Mouse (Mus musculus) monocyte, adult 2 months (primary cell): ENCODE measurements around the gene Rps6.
"Not testable (repeated sequence)": the region's sequence is repeated elsewhere in the genome, so short reads cannot be mapped to it uniquely, and the experiment has no call there.

Experiments used
- DNase-seq, 2 experiments: peaks; one replicate each; pipeline ENCODE4 v3.0.0; 2022; ENCODE audit warnings: low spot score in 2 of 2, low read depth in 1 of 2

Gene Rps6

DNA sequence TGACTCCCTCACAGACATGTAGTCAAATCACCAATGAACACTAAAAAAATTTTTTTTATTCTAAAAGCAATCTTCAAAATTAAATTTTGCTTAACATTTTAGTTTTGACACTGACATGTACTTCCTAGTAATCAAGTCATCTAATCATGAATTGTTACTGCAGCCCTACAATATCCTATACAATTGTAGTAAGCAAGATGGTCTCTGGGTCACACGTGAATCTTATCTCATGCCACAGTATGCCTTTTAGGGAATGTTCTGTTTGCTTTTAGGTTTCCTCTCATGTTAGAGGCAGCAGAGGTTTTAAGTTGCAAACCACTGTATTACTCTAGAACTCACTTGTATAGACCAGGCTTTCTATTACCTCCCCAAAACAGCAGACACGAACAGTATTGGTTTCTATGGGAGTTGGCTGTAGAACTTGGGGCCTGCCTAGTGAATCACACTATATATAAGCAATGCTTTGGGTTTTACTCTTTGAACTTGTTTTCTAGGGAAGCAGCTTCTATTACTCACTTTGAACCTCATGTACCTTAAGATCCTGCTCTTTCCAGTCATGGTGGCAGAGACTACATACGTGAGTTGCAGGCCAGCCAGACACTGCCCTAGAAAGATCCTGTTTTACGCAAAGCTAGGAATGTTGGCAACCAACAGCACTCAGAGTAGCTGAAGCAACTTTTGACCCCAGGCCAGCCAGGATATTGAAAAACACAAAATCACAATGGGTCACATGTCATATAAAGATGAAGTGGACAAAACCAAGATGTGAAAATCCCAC lies 4.2 kb downstream of the Rps6 start:
- no peak for DNase-seq

DNA sequence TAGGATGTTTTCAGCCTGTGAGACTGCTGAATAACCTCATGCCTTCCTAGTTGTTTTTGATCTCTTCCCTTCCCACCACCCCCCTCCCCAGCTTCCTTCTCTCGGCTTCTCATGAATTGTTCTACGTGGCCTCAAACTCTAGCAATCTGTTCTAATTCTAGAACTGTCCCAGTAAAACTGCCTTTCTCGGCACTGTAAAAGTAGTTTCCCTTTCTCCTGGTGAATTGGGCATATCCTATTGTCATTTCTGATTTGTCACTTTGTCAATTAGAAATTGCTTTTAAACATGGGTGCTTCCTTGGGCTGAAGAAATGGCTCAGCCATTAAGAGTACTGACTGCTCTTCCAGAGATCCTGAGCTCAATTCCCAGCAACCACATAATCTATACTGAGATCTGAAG lies 5.2 kb downstream of the Rps6 start:
- no peak for DNase-seq

DNA sequence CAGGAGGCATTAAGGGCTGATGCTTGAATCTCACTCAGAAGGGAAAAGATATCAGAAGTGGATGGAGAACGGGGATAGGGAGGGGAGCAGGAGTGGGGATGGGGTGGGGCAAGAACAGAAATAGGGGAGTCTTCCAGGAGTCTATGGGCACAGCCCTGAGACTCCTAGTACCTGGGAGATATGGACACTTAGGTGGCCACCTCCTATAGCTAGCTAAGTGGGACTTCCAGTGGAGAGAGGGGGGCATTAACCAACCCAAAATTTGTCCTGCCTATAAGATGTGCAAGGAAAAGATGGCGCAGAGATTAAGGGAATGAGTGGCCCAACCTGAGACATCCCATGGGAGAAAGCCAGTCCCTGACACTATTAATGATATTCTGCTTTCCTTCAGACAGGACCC lies 5.9 kb downstream of the Rps6 start:
- DNase-seq, result no peak

DNA sequence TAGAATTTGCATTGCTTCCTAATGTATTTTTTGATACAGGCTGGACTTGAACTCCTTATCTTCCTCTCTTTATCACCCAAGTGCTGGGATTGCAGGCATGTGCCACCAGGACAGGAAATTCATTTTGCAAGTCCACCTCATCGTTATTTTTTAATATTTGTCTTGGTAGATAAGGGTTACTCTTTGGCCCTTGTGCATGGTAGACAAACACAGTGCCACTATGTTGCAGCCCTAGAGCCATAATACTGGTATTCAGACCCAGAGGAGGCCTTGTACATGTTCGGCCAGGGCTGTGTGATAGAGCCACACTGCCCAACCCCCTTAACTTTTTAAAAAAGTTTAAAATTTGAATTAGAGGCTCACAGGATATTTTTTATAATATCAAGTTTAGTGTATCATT lies 10.0 kb downstream of the Rps6 start:
- DNase-seq, result no peak

DNA sequence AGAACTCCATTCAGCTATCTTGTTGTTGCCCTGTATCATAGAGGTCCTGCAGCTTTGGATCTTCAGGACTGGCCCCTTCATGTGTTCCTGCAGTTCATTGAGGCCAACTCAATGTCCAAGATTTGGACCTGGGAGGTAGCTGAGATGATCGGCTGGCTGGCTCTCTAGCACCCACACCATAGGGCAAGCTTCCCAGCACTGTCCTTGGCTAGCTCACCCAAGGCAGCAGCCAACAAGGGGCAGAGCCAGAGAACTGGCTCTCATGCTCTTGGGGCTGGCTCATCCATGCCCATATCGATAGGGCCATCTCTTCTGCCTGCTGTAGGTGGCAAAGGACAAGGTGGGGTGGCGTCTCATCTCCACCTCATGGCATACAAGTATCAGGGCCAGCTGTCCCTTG lies 11.8 kb downstream of the Rps6 start:
- no peak for DNase-seq

DNA sequence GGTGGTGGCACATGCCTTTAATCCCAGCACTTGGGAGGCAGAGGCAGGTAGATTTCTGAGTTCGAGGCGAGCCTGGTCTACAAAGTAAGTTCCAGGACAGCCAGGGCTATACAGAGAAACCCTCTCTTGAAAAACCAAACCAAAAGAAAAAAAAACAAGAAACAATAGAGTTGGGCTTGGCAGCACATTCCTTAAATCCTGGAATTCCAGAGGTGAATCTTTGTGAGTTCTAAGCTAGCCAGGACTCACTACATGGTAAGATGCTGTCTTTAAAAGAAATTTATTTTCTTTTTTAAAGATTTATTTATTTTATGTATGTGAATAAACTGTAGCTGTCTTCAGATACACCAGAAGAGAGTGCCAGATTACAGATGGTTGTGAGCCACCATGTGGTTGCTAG lies 16.1 kb downstream of the Rps6 start:
- DNase-seq, result not testable (repeated sequence)

DNA sequence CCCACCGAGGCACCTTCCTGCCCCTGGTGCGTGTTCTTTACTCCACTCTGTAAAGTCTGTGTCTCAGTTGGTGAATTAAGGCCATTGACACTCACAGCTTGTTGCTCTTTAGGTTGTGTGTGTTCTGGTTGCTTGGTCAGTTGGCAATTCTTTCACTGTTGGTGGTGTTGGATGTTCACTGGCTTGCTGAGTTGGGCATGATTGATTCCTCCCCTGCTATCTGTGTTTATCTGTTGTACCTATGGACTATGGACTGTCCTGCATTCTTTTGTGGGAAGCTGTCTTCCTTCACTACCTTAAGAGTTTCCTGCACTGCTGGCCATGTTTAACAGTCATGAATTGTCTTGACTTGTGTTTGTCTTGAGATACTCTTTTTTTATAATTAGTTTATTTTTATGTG lies 25.3 kb downstream of the Rps6 start:
- no peak for DNase-seq

DNA sequence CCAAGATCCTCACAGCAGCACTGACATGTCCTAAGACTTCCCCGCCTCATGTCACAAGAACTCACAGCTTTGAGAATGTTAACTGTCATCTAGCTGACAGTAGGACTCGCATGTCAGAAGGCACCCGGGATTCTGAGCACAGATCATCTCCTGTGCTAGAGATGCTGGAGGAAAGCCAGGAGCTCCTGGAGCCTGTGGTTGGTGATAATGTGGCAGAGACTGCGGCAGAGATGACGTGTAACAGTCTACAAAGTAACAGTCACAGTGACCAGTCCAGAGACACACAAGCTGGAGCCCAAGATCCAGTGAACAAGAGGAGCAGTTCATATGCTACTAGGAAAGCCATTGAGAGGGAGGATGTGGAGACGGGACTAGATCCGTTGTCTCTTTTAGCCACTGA lies 32.1 kb downstream of the Rps6 start:
- no peak for DNase-seq

DNA sequence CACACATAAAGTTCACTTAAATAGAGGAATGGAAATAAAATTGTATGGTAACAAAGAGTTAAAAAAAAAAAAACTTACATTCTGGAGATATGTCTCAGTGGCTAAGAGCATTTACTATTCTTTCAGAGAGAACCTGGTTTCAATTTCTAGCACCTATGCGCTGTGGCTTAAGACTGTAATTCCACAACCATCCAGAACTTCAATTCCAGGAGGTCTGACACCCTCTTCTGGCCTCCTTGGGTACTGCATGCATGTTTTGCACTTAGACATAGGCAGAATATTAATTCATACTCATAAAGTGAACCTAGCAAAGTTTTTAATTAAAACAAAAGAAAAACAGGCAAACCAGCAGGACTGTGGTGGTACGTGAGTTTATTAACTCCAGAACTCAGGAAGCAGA lies 34.0 kb downstream of the Rps6 start:
- DNase-seq, result peak in 1 of 2 experiments; percentile 15

DNA sequence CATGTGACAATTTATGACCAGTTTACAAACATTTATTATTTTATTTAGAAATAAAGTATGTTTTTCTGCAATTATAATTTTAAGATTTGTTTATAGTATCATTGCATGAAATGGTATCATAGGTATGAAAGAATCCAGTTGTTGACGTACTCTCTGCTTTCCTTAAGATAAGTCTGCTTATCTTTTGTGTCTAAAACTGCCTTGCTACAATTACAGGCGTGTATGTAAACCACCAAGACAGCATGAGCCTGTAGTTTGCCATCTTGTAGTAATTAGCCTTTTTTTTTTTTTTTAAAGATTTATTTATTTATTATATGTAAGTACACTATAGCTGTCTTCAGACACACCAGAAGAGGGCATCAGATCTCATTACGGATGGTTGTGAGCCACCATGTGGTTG lies 42.4 kb downstream of the Rps6 start:
- no peak for DNase-seq

DNA sequence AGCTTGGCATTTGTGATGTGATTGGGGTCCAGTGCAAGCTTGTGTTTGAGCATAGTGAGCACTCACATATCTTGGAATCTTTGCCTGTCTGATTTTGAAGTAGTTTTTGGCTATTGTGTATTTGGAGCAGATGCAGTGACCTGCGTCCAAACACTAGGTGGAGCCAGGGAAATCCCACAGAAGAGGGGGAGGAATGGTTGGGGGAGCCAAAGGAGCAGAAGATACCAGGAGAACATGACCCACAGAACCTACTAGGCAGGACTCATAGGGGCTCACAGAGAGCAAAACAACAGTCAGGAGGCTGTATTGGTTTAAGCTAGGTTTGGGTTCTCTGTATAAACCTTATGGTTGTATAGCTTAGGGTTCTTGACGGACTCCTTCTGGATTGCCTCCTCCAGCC lies 46.6 kb downstream of the Rps6 start:
- DNase-seq, result no peak
